Mouse (Mus musculus) midbrain, embryonic 15.5 days (tissue): ENCODE data around the gene Stub1. TPM values are rescaled to one million over a fixed set of nuclear protein-coding genes. Genes with fewer than 3 reads are reported as not detected.
A peak's percentile ranks its signal among the peaks of the same experiment; 100 is the strongest.
"Not testable (repeated sequence)": the region's sequence is repeated elsewhere in the genome, so short reads cannot be mapped to it uniquely, and the experiment has no call there.

ENCODE experiments used
- ATAC-seq: fragments of 200-750 bp; cut with Nextera tagmentation; replicated peaks from 2 replicates; pipeline ENCODE4 v1.8.0; 2017; ENCODE audit warnings: moderate TSS enrichment
- H3K27ac ChIP-seq: fragments of 300-500 bp; sonication (generic); 2 replicates; pipeline ENCODE4 v1.5.1; 2015; ENCODE audit warnings: mild to moderate bottlenecking, inconsistent platforms
- H3K27me3 ChIP-seq: fragments of 300-500 bp; sonication (generic); replicated peaks from 2 replicates; pipeline ENCODE4 v1.6.1; 2015; ENCODE audit warnings: inconsistent platforms
- H3K36me3 ChIP-seq: fragments of 300-500 bp; sonication (generic); replicated peaks from 2 replicates; pipeline ENCODE4 v1.6.1; 2015; ENCODE audit warnings: inconsistent platforms
- H3K4me1 ChIP-seq: fragments of 300-500 bp; sonication (generic); 2 replicates; pipeline ENCODE4 v1.6.1; 2015; ENCODE audit warnings: inconsistent platforms
- H3K4me2 ChIP-seq: fragments of 300-500 bp; sonication (generic); 2 replicates; pipeline ENCODE4 v1.6.1; 2015; ENCODE audit warnings: inconsistent platforms, mild to moderate bottlenecking, moderate library complexity
- H3K4me3 ChIP-seq: fragments of 300-500 bp; sonication (generic); 2 replicates; pipeline ENCODE4 v1.5.1; 2015; ENCODE audit warnings: mild to moderate bottlenecking, inconsistent platforms
- H3K9ac ChIP-seq: fragments of 300-500 bp; sonication (generic); 2 replicates; pipeline ENCODE4 v1.6.1; 2015; ENCODE audit warnings: mild to moderate bottlenecking, inconsistent platforms
- H3K9me3 ChIP-seq: fragments of 300-500 bp; sonication (generic); 2 replicates; pipeline ENCODE4 v1.6.1; 2016; ENCODE audit warnings: inconsistent platforms
- WGBS: fragments of 180-500 bp; shearing (Covaris S2); methylation state at CpG from one replicate; pipeline ENCODE4 v1.1.7; 2015; ENCODE audit warnings: mixed read lengths; 5-methylcytosine and 5-hydroxymethylcytosine counted together
- polyA plus RNA-seq: library from polyadenylated mRNA; unstranded; fragments of >200 nt; fragmentation: Nextera tagmentation; extraction: Ambion mirVana; gene quantifications from 2 replicates; pipeline ENCODE4 v1.2.1, GENCODE M21; 2015

The Stub1 gene
- polyA plus RNA-seq, 1 experiment from 2014 or later: 373 TPM

DNA sequence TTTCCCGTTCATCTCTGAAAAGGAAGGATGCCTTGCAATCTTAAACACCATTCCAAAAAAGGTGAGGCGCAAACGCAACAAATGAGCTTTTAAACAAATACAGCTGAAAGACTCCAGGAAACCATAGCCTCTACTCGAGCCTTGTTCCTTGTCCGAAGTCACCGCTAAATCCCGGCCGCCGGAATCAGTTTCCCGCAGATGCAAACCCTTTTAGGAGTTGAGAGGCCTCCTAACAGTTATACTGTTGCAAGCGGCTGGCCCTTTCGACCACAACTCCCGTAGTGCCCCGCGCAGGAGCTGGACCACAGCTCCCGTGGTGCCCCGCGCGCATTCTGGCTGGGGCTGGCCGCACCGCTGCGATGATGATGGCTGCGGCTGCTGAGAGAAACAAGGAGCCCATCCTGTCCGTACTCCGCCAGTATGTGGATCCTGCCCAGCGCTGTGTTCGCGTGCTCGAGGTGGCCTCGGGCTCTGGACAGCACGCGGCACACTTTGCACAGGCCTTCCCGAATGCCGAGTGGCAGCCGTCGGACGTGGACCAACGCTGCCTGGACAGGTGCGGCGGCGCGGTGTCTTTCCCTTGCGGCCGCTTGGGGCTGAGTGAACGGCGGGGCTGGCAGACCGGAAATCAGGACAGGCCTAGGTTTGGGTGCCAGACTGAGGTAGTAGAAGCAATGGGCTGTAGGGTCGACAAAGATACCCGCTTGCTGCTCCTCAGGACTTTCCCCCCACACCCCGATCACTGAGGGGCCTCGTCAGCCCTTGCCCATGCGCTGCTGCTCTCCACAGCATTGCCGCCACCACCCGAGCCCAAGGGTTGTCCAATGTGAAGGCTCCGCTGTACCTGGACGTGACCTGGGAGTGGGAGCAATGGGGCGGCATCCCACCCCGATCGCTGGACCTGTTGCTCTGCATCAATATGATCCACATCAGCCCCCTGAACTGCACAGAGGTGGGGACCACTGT is 42.2 kb upstream of the Stub1 start:
- Histone ChIP-seq H3K9me3 (no peaks in the 10 kb centered on the region), H3K36me3 (0 out of 2 replicates have a peak, but pooled peaks cover 7% of the 10 kb centered on the region), H3K27ac (peak overlapping the region; percentile 99), H3K4me1 (peaks cover 24% of the 10 kb centered on the region), H3K4me3 (peak overlapping the region; percentile 92), H3K9ac (peak overlapping the region; percentile 99), H3K27me3 (no peaks in the 10 kb centered on the region), H3K4me2 (peak overlapping the region; percentile 95)
- 1% methylated on average over 59 of the region's 59 CpGs for WGBS
- ATAC-seq: peak; percentile 93

GRCm38 (mm10) chr17:25874721-25875170 is 41.5 kb upstream of the Stub1 start, which contains the start of gene Mettl26:
Gene Mettl26, plus strand, starts transcription at chr17:25875074.
- Histone ChIP-seq H3K9ac (peak within 1 kb of the TSS; percentile 99), H3K27ac (peak within 1 kb of the TSS; percentile 99), H3K36me3 (0 out of 2 replicates have a peak, but pooled peaks cover 7% of the 10 kb centered on the region), H3K9me3 (no peaks in the 10 kb centered on the region), H3K4me3 (peak within 1 kb of the TSS; percentile 92), H3K4me1 (peaks cover 20% of the 10 kb centered on the region), H3K27me3 (no peaks in the 10 kb centered on the region), H3K4me2 (peak within 1 kb of the TSS; percentile 95)
- ATAC-seq: peak; percentile 73
- under 1% methylated on average over 25 of the region's 25 CpGs for WGBS

GRCm38 (mm10) chr17:25874148-25874720 is 41.0 kb upstream of the Stub1 start:
- Histone ChIP-seq H3K4me1 (peaks cover 20% of the 10 kb centered on the region), H3K36me3 (0 out of 2 replicates have a peak, but pooled peaks cover 3% of the 10 kb centered on the region), H3K27ac (peak overlapping the region; percentile 99), H3K4me3 (peak overlapping the region; percentile 92), H3K27me3 (no peaks in the 10 kb centered on the region), H3K4me2 (peak overlapping the region; percentile 95), H3K9me3 (no peaks in the 10 kb centered on the region), H3K9ac (peak overlapping the region; percentile 75)
- WGBS: 7% methylated on average over 14 of the region's 14 CpGs
- ATAC-seq: peak; percentile 11; the same call in 1 of the 2 replicates

DNA sequence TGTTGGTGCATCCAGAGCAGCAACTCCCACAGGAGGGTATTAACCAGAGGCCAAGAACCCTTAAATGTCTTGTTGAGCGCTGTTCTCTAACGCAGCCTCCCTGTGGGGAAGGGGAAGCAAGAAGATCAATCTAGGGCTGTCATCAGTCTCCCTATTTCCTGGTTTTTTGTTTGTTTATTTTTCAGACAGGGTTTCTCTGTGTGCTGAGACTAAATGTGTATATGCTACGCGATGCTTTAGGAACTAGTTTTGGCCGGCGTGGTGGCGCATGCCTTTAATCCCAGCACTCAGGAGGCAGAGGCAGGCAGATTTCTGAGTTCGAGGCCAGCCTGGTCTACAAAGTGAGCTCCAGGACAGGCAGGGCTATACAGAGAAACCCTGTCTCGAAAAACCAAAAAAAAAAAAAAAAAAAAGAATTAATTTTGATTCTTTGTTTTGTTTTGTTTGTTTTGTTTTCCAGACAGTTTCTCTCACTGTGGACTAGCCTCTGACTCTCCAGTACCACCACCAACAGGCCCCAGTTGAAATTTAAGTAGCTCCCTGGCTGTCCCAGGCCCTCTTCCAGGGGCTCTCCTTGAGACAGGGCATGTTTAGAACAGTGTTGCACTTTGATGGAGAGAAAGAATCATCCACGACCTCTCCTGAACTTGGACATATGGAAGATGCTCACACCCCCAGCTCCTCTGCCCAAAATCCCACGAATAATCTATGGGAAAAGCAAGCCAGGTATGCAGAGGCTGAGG is 40.4 kb upstream of the Stub1 start:
- Histone ChIP-seq H3K9me3 (no peaks in the 10 kb centered on the region), H3K9ac (peak overlapping the region; percentile 75), H3K4me1 (peaks cover 26% of the 10 kb centered on the region), H3K4me2 (peak overlapping the region; percentile 95), H3K4me3 (peak overlapping the region; percentile 92), H3K36me3 (0 out of 2 replicates have a peak, but pooled peaks cover 3% of the 10 kb centered on the region), H3K27ac (peak overlapping the region; percentile 99), H3K27me3 (no peaks in the 10 kb centered on the region)
- WGBS: 80% methylated on average over 11 of the region's 11 CpGs
- ATAC-seq: no peak

DNA sequence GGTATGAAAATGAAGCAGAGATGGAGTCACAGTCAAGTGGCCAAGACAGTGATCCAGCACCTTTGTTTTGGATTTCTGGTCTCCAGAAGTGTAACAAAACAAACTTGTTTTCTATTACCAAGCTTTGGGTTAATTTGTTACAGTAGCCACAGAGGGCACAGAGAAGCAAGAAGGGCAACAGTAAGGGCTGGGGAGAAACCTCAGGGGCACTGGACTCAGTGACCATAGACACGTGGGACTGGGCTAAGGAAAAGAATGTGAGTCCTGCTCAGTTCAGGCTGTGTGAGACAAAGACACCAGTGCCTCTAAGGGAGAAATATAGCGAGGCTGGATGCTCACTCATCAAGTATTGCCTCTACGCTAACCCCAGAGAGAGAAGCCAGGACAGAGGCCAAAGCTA is 39.5 kb upstream of the Stub1 start:
- no peaks in the 10 kb centered on the region for H3K36me3 ChIP-seq
- 84% methylated on average over 3 of the region's 3 CpGs for WGBS
- ATAC-seq: no peak
- H3K4me3 ChIP-seq: no peak overlapping the region
- H3K9ac ChIP-seq: no peak overlapping the region
- H3K27ac ChIP-seq: no peak overlapping the region
- H3K9me3 ChIP-seq: no peaks in the 10 kb centered on the region
- H3K27me3 ChIP-seq: no peaks in the 10 kb centered on the region
- no peak overlapping the region for H3K4me2 ChIP-seq
- H3K4me1 ChIP-seq: peaks cover 31% of the 10 kb centered on the region

- H3K4me2 ChIP-seq, ATAC-seq, H3K9me3 ChIP-seq, H3K27ac ChIP-seq, H3K4me3 ChIP-seq, H3K27me3 ChIP-seq, H3K36me3 ChIP-seq, H3K9ac ChIP-seq: not testable (repeated sequence)
- H3K4me1 ChIP-seq: peaks cover 29% of the 10 kb centered on the region
Measured at GRCm38 (mm10) chr17:25871566-25871965, 38.4 kb upstream of the Stub1 start.

DNA sequence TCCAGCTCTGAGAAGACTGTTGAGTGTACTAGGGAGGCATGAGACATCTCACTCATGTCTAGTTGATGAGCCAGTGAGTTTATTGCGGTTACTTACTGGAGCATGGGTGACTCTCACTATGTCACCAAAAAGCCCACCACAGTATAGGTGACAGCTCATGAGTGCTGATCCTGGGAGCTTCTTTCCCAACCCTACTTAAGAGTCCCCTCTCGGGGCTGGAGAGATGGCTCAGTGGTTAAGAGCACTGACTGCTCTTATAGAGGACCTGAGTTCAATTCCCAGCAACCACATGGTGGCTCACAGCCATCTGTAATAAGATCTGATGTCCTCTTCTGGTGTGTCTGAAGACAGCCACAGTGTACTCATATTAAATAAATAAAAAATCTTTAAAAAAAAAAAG is 36.8 kb upstream of the Stub1 start:
- Histone ChIP-seq H3K36me3 (no peaks in the 10 kb centered on the region), H3K4me1 (peaks cover 21% of the 10 kb centered on the region), H3K4me3 (no peak overlapping the region), H3K9ac (no peak overlapping the region), H3K27me3 (no peaks in the 10 kb centered on the region), H3K4me2 (no peak overlapping the region), H3K9me3 (no peaks in the 10 kb centered on the region), H3K27ac (no peak overlapping the region)
- no peak for ATAC-seq
- 87% methylated on average over 2 of the region's 2 CpGs for WGBS

DNA sequence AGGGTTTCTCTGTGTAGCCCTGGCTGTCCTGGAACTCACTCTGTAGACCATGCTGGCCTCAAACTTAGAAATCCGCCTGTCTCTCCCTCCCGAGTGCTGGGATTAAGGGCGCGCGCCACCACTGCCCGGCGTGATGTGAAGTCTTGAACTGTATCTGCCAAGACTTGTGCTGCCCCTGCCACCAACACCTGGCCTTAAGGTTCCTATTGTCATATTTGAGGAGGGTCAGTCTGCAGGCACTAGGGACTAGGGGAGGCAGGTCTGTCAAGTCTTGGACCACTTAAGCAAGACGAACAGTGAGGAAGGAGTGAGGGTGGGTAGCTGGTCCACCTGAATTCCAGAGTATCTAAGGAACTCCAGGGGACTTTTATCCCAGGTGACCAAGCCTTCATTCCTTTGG is 36.3 kb upstream of the Stub1 start:
- no peak overlapping the region for H3K4me3 ChIP-seq
- H3K27me3 ChIP-seq: no peaks in the 10 kb centered on the region
- H3K36me3 ChIP-seq: no peaks in the 10 kb centered on the region
- WGBS: 83% methylated on average over 8 of the region's 8 CpGs
- H3K9me3 ChIP-seq: no peaks in the 10 kb centered on the region
- H3K4me1 ChIP-seq: peaks cover 21% of the 10 kb centered on the region
- no peak overlapping the region for H3K9ac ChIP-seq
- ATAC-seq: no peak
- H3K27ac ChIP-seq: no peak overlapping the region
- H3K4me2 ChIP-seq: no peak overlapping the region

- Histone ChIP-seq H3K4me3 (peak within 1 kb of the TSS; percentile 79), H3K4me1 (peaks cover 15% of the 10 kb centered on the region), H3K36me3 (no peaks in the 10 kb centered on the region), H3K27me3 (no peaks in the 10 kb centered on the region), H3K9ac (peak within 1 kb of the TSS; percentile 67), H3K27ac (peak within 1 kb of the TSS; percentile 69), H3K4me2 (peak within 1 kb of the TSS; percentile 98), H3K9me3 (no peaks in the 10 kb centered on the region)
- WGBS: under 1% methylated on average over 24 of the region's 24 CpGs
- peak; percentile 83 for ATAC-seq
Measured at GRCm38 (mm10) chr17:25868601-25869191, 35.5 kb upstream of the Stub1 start, which contains the start of gene Mcrip2. Gene Mcrip2, minus strand, starts transcription at chr17:25868764.

DNA sequence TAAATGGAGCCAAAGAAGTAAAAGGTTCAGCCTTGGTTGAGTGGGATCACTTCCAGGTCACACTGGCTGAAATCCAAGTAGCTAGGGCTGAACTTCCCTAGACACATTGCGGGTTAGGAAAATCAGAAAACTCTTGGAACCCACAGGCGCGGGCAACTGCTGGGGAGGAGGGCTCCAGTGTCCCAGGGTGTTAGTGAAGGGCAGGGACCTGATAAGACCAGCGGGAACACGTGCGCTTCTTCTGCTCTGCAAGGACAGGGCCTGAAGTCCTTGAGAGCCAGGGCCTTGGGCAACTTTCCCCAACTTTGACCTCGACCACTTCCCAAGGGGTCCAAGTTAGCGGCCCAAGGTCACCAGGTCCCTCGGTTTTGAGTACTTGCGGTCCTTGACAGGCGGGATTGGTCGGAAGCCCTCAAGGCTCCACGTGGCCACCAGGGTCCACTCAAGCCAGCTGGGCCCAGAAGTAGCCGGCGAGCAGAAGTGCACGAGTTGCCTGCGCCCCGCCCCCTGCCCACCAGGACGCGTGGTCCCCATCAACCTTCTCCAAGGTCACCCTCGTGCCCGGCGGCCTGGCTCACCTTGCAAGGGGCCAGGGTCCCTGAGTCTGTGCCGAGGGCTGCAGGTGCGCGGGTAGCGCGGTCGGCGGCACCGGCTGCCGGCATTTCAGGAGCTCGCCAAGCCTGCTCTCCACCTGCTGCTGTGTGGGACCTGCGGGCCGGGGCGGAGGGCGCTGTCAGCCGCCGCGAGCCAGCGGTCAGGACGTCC is 34.8 kb upstream of the Stub1 start:
- H3K27ac ChIP-seq: peak overlapping the region; percentile 69; the same call in 1 of the 2 replicates
- no peaks in the 10 kb centered on the region for H3K27me3 ChIP-seq
- H3K9me3 ChIP-seq: no peaks in the 10 kb centered on the region
- 1% methylated on average over 42 of the region's 42 CpGs for WGBS
- peak overlapping the region; percentile 98 for H3K4me2 ChIP-seq
- peak; percentile 64 for ATAC-seq
- H3K36me3 ChIP-seq: no peaks in the 10 kb centered on the region
- peaks cover 15% of the 10 kb centered on the region for H3K4me1 ChIP-seq
- H3K9ac ChIP-seq: peak overlapping the region; percentile 67
- H3K4me3 ChIP-seq: peak overlapping the region; percentile 79

DNA sequence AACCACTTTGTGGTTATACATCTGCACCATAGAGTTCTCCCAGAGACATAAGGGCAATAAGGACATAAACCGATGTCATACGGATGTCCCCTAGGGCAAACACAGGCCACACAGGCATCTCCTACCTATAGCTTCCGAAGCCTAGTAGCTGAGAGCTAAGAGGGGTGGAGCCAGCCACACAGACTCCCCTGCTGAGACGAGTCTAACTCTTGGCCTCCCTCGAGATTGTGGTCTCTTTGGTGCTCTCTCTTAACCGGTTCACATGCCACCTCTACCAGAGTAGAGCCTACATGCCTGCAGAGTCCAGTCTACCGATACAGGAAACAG is 34.3 kb upstream of the Stub1 start:
- H3K4me2 ChIP-seq: peak overlapping the region; percentile 98
- peaks cover 15% of the 10 kb centered on the region for H3K4me1 ChIP-seq
- peak overlapping the region; percentile 79 for H3K4me3 ChIP-seq
- no peaks in the 10 kb centered on the region for H3K9me3 ChIP-seq
- no peak for ATAC-seq
- no peaks in the 10 kb centered on the region for H3K27me3 ChIP-seq
- 20% methylated on average over 7 of the region's 7 CpGs for WGBS
- no peak overlapping the region; the same call in 1 of the 2 replicates for H3K9ac ChIP-seq
- H3K27ac ChIP-seq: no peak overlapping the region
- no peaks in the 10 kb centered on the region for H3K36me3 ChIP-seq
